Mouse (Mus musculus) stomach, postnatal 0 days (tissue): ENCODE data around the gene Lrp3. TPM values are rescaled to one million over a fixed set of nuclear protein-coding genes. Genes with fewer than 3 reads are reported as not detected.
A peak's percentile ranks its signal among the peaks of the same experiment; 100 is the strongest.
"Not testable (repeated sequence)": the region's sequence is repeated elsewhere in the genome, so short reads cannot be mapped to it uniquely, and the experiment has no call there.

ENCODE experiments used
- ATAC-seq: fragments of 200-750 bp; cut with Nextera tagmentation; 2 replicates; pipeline ENCODE4 v1.8.0; 2017; ENCODE audit not compliant: low FRiP score, low TSS enrichment
- DNase-seq: peaks from one replicate; pipeline ENCODE4 v3.0.0-alpha.2; 2016; ENCODE audit warnings: low spot score
- H3K27ac ChIP-seq: fragments of 300-500 bp; sonication (generic); replicated peaks from 2 replicates; pipeline ENCODE4 v1.5.1; 2014; ENCODE audit warnings: mild to moderate bottlenecking, control low read depth
- H3K27me3 ChIP-seq: fragments of 300-500 bp; sonication (generic); 2 replicates; pipeline ENCODE4 v1.6.1; 2014; ENCODE audit warnings: low read length; ENCODE audit not compliant: control insufficient read depth, insufficient read depth
- H3K36me3 ChIP-seq: fragments of 300-500 bp; sonication (generic); 2 replicates; pipeline ENCODE4 v1.6.1; 2014; ENCODE audit warnings: low read length, mixed read lengths; ENCODE audit not compliant: control insufficient read depth, insufficient read depth
- H3K4me1 ChIP-seq: fragments of 300-500 bp; sonication (generic); replicated peaks from 2 replicates; pipeline ENCODE4 v1.6.1; 2014; ENCODE audit warnings: antibody characterized with exemption; ENCODE audit not compliant: control insufficient read depth, insufficient read depth
- H3K4me2 ChIP-seq: fragments of 300-500 bp; sonication (generic); replicated peaks from 2 replicates; pipeline ENCODE4 v1.6.1; 2014; ENCODE audit warnings: low read depth, mild to moderate bottlenecking, control low read depth, moderate library complexity
- H3K4me3 ChIP-seq: fragments of 300-500 bp; sonication (generic); 2 replicates; pipeline ENCODE4 v1.5.1; 2014; ENCODE audit warnings: low read depth, low read length, control low read depth
- H3K9ac ChIP-seq: fragments of 300-500 bp; sonication (generic); 2 replicates; pipeline ENCODE4 v1.6.1; 2014; ENCODE audit warnings: mild to moderate bottlenecking, low read length, control low read depth, mixed read lengths
- H3K9me3 ChIP-seq: fragments of 300-500 bp; sonication (generic); 2 replicates; pipeline ENCODE4 v1.6.1; 2016; ENCODE audit warnings: low read length; ENCODE audit not compliant: control insufficient read depth
- CTCF ChIP-seq: IDR thresholded peaks from 2 replicates; pipeline ENCODE4 v1.5.1; 2016; ENCODE audit warnings: antibody characterized with exemption, low read depth, mild to moderate bottlenecking, moderate library complexity
- EP300 ChIP-seq: optimal IDR thresholded peaks from 2 replicates; pipeline ENCODE3; 2016; ENCODE audit warnings: antibody characterized with exemption
- whole genome bisulfite sequencing: fragments of 180-500 bp; shearing (Covaris S2); extraction: QIAGEN DNeasy Blood & Tissue Kit; methylation state at CpG from one replicate; pipeline ENCODE4 v1.1.7; 2014; 5-methylcytosine and 5-hydroxymethylcytosine counted together
- polyA plus RNA-seq: library from polyadenylated mRNA; unstranded; fragments of >200 nt; fragmentation: Nextera tagmentation; extraction: Ambion mirVana; gene quantifications from 2 replicates; pipeline ENCODE4 v1.2.1, GENCODE M21; 2015

Gene Lrp3
- polyA plus RNA-seq: 1.6 and 2.6 TPM in 2 replicates

DNA sequence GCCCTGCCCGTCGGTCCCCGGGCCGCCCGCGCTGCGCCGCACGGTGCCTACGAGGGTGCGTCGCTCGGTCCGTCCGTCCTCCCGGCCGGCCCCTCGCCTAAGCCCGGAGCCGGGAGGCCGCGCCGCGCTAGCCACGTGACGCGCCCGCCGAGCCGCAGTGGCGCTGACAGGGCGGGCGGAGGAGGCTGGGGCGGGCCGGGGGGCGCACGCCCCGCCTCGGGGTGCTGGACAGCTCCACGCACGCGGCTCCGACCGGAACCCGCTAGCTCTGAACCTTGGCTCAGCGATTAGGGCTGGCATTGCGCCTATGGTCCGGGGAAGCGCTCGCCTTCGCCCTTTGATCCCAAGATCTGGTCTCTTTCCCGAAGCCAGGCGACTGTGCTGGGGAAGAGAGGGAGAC, at the start of gene Lrp3:
Gene Lrp3, minus strand, starts transcription at position 274 of the 400 bp plus-strand sequence.
- Histone ChIP-seq H3K9me3 (no peaks in the 10 kb centered on the region), H3K4me1 (no peaks in the 10 kb centered on the region), H3K9ac (peak within 1 kb of the TSS; percentile 63), H3K36me3 (no peaks in the 10 kb centered on the region), H3K4me2 (peak within 1 kb of the TSS; percentile 71), H3K27ac (peak within 1 kb of the TSS; percentile 24; the same call in 1 of the 2 replicates), H3K27me3 (no peaks in the 10 kb centered on the region), H3K4me3 (peak within 1 kb of the TSS; percentile 48)
- TF ChIP-seq CTCF (no peak), EP300 (no peak)
- peak; percentile 87 for ATAC-seq
- peak; percentile 75 for DNase-seq
- under 1% methylated on average over 52 of the region's 53 CpGs for WGBS

DNA sequence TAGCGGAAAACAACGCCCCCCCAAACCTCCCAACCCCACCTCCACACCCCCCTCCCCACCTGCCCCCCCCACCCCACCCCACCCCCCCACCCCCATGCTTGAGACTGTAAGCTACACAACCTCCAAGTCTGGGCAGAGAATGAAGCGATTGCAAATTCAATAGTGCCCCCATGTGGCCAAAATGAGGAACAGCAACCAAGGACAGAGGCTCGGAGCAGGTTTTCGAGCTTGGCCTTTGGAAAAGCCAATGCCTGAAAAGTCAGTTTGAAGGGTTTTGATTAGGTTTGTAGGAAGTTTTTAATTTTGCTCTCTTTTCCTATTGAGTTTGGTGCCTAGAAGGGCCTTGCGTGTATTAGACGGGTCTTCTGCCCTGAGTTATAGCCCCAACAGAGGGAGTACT, 49.4 kb upstream of the Lrp3 start:
- Histone ChIP-seq H3K27ac (no peak overlapping the region), H3K4me2 (no peak overlapping the region), H3K4me1 (no peaks in the 10 kb centered on the region), H3K4me3 (no peak overlapping the region), H3K36me3 (no peaks in the 10 kb centered on the region), H3K9me3 (no peaks in the 10 kb centered on the region), H3K27me3 (no peaks in the 10 kb centered on the region), H3K9ac (no peak overlapping the region)
- WGBS: 6% methylated on average over 7 of the region's 7 CpGs
- ATAC-seq (no peak), DNase-seq (peak; percentile 53)
- TF ChIP-seq CTCF (peak; percentile 81), EP300 (no peak)

DNA sequence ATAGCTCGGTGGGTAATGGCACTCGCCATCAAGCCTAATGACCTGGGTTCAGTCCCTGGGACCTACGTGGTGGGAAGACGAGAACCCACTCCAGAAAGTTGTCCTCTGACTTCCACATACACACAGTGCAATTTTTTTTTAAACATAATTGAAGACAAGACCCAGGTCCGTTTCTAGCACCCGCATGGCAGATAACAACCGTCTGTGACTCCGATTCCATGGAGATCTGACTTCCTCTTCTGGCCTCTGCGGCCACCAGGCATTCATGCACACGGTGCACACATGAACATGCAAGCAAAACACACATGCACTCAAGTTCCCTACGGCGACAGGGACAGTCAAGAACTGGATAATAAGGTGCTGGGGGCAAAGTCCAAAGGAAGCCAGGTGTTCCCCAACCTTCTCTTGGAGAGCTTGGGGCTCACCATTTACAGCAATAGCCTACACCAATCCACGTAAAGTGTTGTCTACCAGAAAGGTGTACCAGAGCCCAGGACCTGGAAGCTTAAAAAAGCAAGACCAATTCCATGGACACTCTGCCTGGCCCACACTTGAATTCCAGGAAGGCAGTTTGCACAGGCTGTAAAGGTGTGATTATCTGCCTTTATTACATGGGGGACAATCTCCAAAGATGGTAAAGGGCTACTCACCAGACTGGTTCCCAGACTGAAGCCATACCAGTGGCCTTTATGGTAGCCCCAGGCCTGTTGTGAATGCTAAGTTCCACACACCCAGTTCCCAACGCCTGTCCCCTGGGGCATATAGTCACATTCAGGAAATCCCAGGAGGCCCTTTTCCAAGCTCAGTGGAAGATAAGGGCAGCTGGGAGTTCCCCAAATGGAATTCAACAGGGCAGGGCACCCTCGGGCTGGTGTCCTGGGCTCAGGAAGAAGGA, 48.5 kb upstream of the Lrp3 start:
- no peak for DNase-seq
- Histone ChIP-seq H3K27me3 (no peaks in the 10 kb centered on the region), H3K4me3 (no peak overlapping the region), H3K36me3 (no peaks in the 10 kb centered on the region), H3K9me3 (no peaks in the 10 kb centered on the region), H3K4me1 (no peaks in the 10 kb centered on the region), H3K9ac (no peak overlapping the region), H3K4me2 (no peak overlapping the region), H3K27ac (no peak overlapping the region)
- TF ChIP-seq CTCF: no peak
- ATAC-seq: no peak
- 77% methylated on average over 15 of the region's 15 CpGs for WGBS

DNA sequence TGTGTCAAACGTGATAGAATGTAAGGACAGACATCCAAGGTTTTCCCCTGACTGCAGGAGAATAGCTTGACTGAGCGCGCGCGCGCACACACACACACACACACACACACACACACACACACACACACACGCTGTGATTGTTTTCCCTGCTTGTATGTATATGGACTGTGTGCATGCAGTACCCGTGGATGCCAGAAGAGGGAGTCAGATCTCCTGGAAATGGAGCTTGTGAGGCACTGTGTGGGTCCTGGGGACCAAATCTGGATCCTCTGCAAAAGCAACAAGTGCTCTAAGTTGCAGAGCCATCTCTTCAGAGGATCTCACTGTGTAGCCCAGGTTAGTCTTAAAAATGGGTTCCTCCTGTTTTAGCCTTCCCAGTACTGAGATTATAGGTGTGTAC, 44.1 kb upstream of the Lrp3 start:
- TF ChIP-seq CTCF (peak; percentile 56), EP300 (no peak)
- Histone ChIP-seq H3K4me1 (no peaks in the 10 kb centered on the region), H3K9me3 (no peaks in the 10 kb centered on the region), H3K27ac (no peak overlapping the region), H3K4me2 (no peak overlapping the region), H3K27me3 (no peaks in the 10 kb centered on the region), H3K9ac (no peak overlapping the region), H3K4me3 (no peak overlapping the region), H3K36me3 (no peaks in the 10 kb centered on the region)
- ATAC-seq (no peak), DNase-seq (no peak)
- 86% methylated on average over 8 of the region's 8 CpGs for WGBS

DNA sequence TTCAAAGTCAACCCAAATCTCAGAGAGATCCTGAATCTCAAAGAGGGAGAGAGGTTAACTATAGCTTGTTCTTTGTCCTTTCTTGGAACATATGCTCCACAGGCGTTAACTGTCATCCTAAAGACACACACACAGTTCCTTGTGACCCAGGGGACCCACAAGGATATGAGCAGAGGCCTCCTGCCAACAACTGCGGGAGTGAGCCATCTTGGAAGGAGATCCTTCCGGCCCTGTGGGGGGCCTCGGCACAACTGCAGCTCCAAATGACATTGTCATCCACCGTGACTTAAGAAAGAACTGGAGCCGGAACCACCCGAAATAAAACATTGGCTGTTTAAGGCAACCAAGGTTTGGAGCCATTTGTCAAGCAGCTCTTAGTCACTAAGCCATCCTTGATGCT, 43.0 kb upstream of the Lrp3 start:
- 49% methylated on average over 7 of the region's 7 CpGs for WGBS
- DNase-seq: no peak
- TF ChIP-seq CTCF: no peak
- no peak for TF ChIP-seq EP300
- Histone ChIP-seq H3K27ac (no peak overlapping the region), H3K36me3 (no peaks in the 10 kb centered on the region), H3K4me2 (no peak overlapping the region), H3K4me1 (no peaks in the 10 kb centered on the region), H3K27me3 (no peaks in the 10 kb centered on the region), H3K9ac (no peak overlapping the region), H3K4me3 (no peak overlapping the region), H3K9me3 (no peaks in the 10 kb centered on the region)
- ATAC-seq: no peak

DNA sequence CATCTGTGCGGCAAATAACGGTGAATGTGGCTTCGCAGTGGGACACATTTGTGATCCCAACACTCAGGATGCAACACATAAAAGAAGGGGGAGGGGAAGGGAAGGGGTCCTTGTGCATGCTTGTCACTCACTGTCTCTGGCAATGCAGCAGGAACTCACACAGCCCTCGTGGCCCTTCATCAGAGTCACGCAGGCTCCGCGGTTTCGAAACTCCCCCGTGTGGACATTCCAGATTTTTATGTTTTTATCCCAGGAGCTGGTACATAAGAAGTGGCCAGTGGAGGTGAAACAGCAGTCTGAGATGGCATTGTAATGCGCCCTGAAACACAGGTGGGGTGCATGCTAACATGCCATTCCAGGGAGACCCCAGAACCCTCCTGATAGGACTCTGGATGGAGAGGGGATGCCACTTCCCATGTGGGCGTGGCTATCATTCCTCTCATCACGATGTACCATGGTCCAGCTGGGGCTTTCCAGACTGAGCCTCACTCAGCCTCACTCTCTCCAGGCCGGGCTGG, 36.8 kb upstream of the Lrp3 start:
- Histone ChIP-seq H3K9me3 (no peaks in the 10 kb centered on the region), H3K4me3 (no peak overlapping the region), H3K4me1 (no peaks in the 10 kb centered on the region), H3K36me3 (no peaks in the 10 kb centered on the region), H3K9ac (no peak overlapping the region), H3K27me3 (no peaks in the 10 kb centered on the region), H3K27ac (no peak overlapping the region), H3K4me2 (0 out of 2 replicates have a peak overlapping the region, but pooled peaks have one; percentile 23)
- WGBS: 13% methylated on average over 12 of the region's 13 CpGs
- TF ChIP-seq EP300 (no peak), CTCF (peak; percentile 56)
- peak; percentile 51; the same call in 1 of the 2 replicates for ATAC-seq
- DNase-seq: peak; percentile 34

DNA sequence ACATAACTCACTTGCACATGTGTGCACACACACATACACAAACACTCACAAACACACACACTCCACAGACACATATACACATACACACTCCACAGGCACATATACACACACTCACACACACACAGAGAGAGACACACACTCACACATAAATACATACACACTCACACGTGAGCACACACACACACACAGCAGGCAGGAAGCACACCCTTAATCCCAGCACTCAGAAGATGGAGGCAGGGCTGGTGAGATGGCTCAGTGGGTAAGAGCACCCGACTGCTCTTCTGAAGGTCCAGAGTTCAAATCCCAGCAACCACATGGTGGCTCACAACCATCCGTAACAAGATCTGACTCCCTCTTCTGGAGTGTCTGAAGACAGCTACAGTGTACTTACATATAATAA, 22.6 kb upstream of the Lrp3 start:
- H3K9ac ChIP-seq, H3K27me3 ChIP-seq, H3K4me2 ChIP-seq, H3K9me3 ChIP-seq, H3K4me3 ChIP-seq, ATAC-seq, H3K4me1 ChIP-seq, DNase-seq, H3K36me3 ChIP-seq, H3K27ac ChIP-seq: not testable (repeated sequence)
- 64% methylated on average over 2 of the region's 3 CpGs for WGBS
